Comparison of ENCODE assay signal across 25 mouse cellular contexts in the genomic region with DNA sequence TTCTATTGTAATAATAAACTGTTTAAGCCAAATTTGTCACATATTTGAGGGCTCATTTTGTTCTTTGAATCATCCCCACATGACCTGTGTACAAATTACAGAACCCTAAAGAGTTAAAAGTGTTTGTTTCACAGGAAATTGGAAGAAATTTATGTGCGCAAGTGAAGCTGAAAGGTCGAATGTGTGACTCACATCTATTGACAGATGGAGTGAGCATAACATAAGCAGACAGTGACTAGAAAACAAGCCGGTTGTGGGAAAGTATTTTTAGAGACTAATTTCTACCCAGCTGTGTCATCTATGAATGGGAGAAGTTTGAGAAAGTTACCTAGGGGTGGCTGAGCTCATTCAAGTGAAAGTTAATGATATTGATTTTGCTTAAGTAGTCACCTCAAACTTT.
"Had no signal": no experiment of that assay in that cellular context is flagged by ENCODE, and none has a peak within 500 bp of the region (broad histone marks: within the 10 kb centered on the region; RNA-seq: fewer than 3 reads in every experiment).

No protein-coding gene starts in this region.

- ATAC-seq: liver, postnatal 0 days; midbrain, embryonic 15.5 days had no signal

- H3K4me1 ChIP-seq: kidney, embryonic 15.5 days; limb, embryonic 12.5 days; limb, embryonic 15.5 days; megakaryocyte, embryonic 14.5 days; midbrain, embryonic 10.5 days; midbrain, embryonic 15.5 days; neural tube, embryonic 13.5 days; stomach, embryonic 15.5 days had no signal

- H3K4me2 ChIP-seq: kidney, embryonic 15.5 days; limb, embryonic 12.5 days; limb, embryonic 15.5 days; liver, embryonic 11.5 days; lung, embryonic 14.5 days; midbrain, embryonic 15.5 days; neural tube, embryonic 13.5 days; stomach, embryonic 15.5 days had no signal

- H3K9me3 ChIP-seq: kidney, embryonic 15.5 days; limb, embryonic 12.5 days; limb, embryonic 15.5 days; megakaryocyte, embryonic 14.5 days; midbrain, embryonic 10.5 days; midbrain, embryonic 15.5 days; neural tube, embryonic 13.5 days; stomach, embryonic 15.5 days had no signal

- H3K27ac ChIP-seq: kidney, embryonic 15.5 days; left cerebral cortex, adult 2 months; limb, embryonic 12.5 days; limb, embryonic 15.5 days; liver, embryonic 14.5 days; midbrain, embryonic 10.5 days; midbrain, embryonic 15.5 days; neural tube, embryonic 13.5 days; stomach, embryonic 15.5 days had no signal

- H3K4me3 ChIP-seq: kidney, embryonic 15.5 days; left cerebral cortex, adult 2 months; limb, embryonic 12.5 days; limb, embryonic 15.5 days; megakaryocyte, embryonic 14.5 days; midbrain, embryonic 10.5 days; midbrain, embryonic 15.5 days; neural tube, embryonic 13.5 days; stomach, embryonic 15.5 days had no signal

- H3K9ac ChIP-seq: kidney, embryonic 15.5 days; limb, embryonic 12.5 days; limb, embryonic 15.5 days; liver, embryonic 14.5 days; liver, postnatal 0 days; lung, embryonic 14.5 days; midbrain, embryonic 15.5 days; neural tube, embryonic 13.5 days; stomach, embryonic 15.5 days had no signal

- DNase-seq: kidney, adult 11 months; kidney, adult 8-10 months; kidney, postnatal 10 days; kidney, postnatal 36 days; layer of hippocampus, postnatal 36 days; left cerebral cortex, postnatal 4 days; liver, postnatal 0 days; lung, embryonic 14.5 days; lung, postnatal 10 days; lung, postnatal 36 days; retina, postnatal 1 day; right cerebral cortex, postnatal 25 days; spleen, adult 18-20 months; thymus, postnatal 25 days had no signal

- H3K27me3 ChIP-seq: kidney, embryonic 15.5 days; limb, embryonic 12.5 days; limb, embryonic 15.5 days; megakaryocyte, embryonic 14.5 days; midbrain, embryonic 15.5 days; neural tube, embryonic 13.5 days; stomach, embryonic 15.5 days had no signal

- H3K36me3 ChIP-seq: kidney, embryonic 15.5 days; limb, embryonic 12.5 days; limb, embryonic 15.5 days; midbrain, embryonic 10.5 days; midbrain, embryonic 15.5 days; neural tube, embryonic 13.5 days; stomach, embryonic 15.5 days had no signal
